Mouse (Mus musculus) embryonic fibroblast, embryonic 13.5 days (primary cell): Measurements from ENCODE around the gene Dtymk.

Experiments used
- CTCF ChIP-seq: IDR thresholded peaks from 2 replicates; pipeline ENCODE4 v1.5.1; 2011; ENCODE audit warnings: mild to moderate bottlenecking, control low read depth, low read length, moderate library complexity, borderline replicate concordance; ENCODE audit not compliant: insufficient read depth
- POLR2A ChIP-seq: IDR thresholded peaks from 2 replicates; pipeline ENCODE4 v1.6.1; 2011; ENCODE audit warnings: low read depth, mild to moderate bottlenecking, control low read depth, low read length, moderate library complexity

DNA sequence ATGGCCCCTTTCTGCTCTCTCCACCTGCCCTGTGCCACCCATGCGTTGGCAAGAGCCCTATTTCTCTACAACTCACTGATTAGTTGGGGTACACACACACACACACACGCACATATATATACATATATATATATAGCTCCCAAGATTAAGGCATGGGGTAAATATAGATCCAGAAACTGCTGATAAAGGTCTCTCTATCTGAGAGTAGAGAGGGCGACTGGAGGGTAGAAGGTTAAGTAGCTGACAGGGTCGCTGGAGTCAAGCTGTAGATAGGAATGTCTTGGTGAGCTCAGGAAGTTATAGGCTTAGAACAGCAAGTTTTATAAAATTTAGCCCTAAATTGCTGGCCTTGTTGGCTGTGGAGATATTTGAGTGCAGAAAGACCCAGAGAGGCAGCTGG is 3.1 kb upstream of the Dtymk start:
- TF ChIP-seq CTCF (no peak), POLR2A (no peak)
